Mouse (Mus musculus): ENCODE results near the gene Brca1. TPM values are rescaled to one million over a fixed set of nuclear protein-coding genes. Genes with fewer than 3 reads are reported as not detected.

Brca1 gene
- polyA plus RNA-seq, 1 experiment from 2014 or later: 10.5 TPM

DNA sequence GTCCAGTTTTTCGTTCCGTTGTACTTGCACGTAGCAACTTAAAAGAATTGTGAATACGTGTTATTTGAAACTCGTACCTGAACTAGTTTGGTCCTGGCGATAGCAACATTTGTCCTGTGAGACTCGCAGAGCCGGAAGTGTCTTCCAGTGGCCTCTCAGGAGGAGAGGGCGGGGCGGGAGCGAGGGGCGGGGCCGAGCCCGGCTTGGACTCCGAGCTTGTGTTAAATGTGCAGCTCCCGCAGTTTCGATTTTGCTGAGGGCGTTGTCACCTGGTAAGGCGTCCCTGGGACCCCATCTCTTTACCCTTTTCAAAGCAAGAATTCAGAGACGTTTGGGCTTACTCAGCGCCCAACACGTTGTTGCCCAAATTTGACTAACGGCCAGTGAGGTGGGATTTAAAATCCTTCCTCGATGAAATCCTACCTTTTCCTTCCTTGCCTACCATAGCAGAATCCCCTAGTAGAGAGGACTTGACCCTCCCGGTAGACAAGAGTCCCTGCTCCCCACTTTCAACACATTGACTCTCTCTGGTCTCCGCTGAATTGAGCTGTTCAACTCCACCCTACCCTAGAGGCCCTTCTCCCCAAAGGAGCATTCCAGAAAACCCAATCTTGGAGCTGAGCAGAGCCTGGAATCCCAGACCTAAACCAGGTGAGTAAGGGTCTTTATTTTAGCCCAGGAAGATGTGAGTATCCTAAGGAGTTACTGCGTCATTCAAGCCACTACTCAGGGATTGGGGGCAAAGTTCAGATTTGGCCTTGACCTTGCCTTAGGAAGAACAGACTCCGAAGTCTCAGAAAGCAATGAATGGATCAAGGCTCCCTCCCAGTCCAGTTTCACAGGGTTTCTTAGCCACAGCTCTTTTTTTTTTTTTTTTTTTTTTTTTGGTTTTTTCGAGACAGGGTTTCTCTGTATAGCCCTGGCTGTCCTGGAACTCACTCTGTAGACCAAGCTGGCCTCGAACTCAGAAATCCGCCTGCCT, 30.6 kb upstream of the Brca1 start, which contains the start of gene Tmem106a:
Gene Tmem106a (plus strand): TSS at position 189 of the 982 bp plus-strand sequence.
- H3K27me3 ChIP-seq (ENCODE audit: control insufficient read depth, insufficient read depth, low read depth, low read length): no peaks in the 10 kb centered on the region
- peak; percentile 92 for ATAC-seq (ENCODE audit: low read depth)
- WGBS (ENCODE audit: insufficient replicate concordance): 12% methylated on average over 30 of the region's 31 CpGs
- peak within 1 kb of the TSS; percentile 55 for H3K9ac ChIP-seq (ENCODE audit: low read depth, low read length)
- peaks cover 22% of the 10 kb centered on the region for H3K36me3 ChIP-seq (ENCODE audit: control insufficient read depth, insufficient read depth)
- H3K4me1 ChIP-seq (ENCODE audit: control insufficient read depth, low read depth, low read length): peaks cover 6% of the 10 kb centered on the region
- H3K27ac ChIP-seq (ENCODE audit: low read length): peak within 1 kb of the TSS; percentile 18; the same call in 1 of the 2 replicates
- peak within 1 kb of the TSS; percentile 66 for H3K4me2 ChIP-seq (ENCODE audit: low read depth, low read length)
- peak within 1 kb of the TSS; percentile 65 for H3K4me3 ChIP-seq (ENCODE audit: low read depth, low read length)
- no peaks in the 10 kb centered on the region for H3K9me3 ChIP-seq (replicated peaks; ENCODE audit: control insufficient read depth, low read length)

DNA sequence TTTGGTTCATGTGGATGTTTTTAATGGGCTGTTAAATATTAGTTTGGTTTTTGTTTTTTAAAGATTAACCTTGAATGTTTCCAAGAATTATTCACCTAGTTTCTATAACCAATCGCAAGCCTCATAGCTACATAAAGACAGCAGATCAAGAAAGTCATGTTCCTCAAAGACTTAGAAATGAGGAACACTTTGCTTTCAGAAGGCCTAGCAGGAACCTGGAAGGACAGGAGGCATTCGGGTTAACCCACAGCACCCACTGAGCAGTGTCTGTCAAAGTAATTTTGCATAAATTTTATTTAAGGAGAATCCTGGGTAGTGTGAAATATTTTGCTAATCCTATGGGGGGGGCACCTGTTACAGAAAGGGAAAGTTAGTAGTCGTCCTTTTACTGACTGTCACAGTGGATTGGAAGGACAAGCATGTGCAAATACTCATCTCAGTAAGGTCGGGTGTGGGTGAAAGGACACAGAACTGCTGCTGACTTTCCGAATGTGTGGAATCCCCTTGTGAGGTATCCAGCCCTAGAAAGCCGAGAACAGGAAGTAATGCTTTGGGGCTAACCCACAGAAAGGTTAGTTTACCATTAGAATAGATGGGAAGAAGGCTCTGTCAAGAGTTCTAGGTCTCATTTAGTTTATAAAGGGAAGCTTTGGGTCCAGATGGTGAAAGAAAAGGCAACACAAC, 29.5 kb upstream of the Brca1 start:
- no peaks in the 10 kb centered on the region for H3K27me3 ChIP-seq (ENCODE audit: control insufficient read depth, insufficient read depth, low read depth, low read length)
- H3K27ac ChIP-seq (ENCODE audit: low read length): 0 out of 2 replicates have a peak overlapping the region, but pooled peaks have one; percentile 18
- no peak overlapping the region for H3K4me3 ChIP-seq (ENCODE audit: low read depth, low read length)
- H3K9me3 ChIP-seq (replicated peaks; ENCODE audit: control insufficient read depth, low read length): no peaks in the 10 kb centered on the region
- no peak overlapping the region for H3K9ac ChIP-seq (ENCODE audit: low read depth, low read length)
- ATAC-seq (ENCODE audit: low read depth): no peak
- H3K4me2 ChIP-seq (ENCODE audit: low read depth, low read length): no peak overlapping the region
- 49% methylated on average over 6 of the region's 6 CpGs for WGBS (ENCODE audit: insufficient replicate concordance)
- peaks cover 6% of the 10 kb centered on the region for H3K4me1 ChIP-seq (ENCODE audit: control insufficient read depth, low read depth, low read length)
- peaks cover 33% of the 10 kb centered on the region for H3K36me3 ChIP-seq (ENCODE audit: control insufficient read depth, insufficient read depth)

GRCm38 (mm10) chr11:101576116-101576515, 24.4 kb upstream of the Brca1 start:
- WGBS (ENCODE audit: insufficient replicate concordance): 80% methylated on average over 6 of the region's 6 CpGs
- H3K36me3 ChIP-seq (ENCODE audit: control insufficient read depth, insufficient read depth): peaks cover 76% of the 10 kb centered on the region
- H3K4me1 ChIP-seq (ENCODE audit: control insufficient read depth, low read depth, low read length): no peaks in the 10 kb centered on the region

GRCm38 (mm10) chr11:101568421-101568820, 16.7 kb upstream of the Brca1 start:
- ATAC-seq (ENCODE audit: low read depth): no peak
- Histone ChIP-seq H3K27me3 (ENCODE audit: control insufficient read depth, insufficient read depth, low read depth, low read length) (no peaks in the 10 kb centered on the region), H3K9ac (ENCODE audit: low read depth, low read length) (no peak overlapping the region), H3K36me3 (ENCODE audit: control insufficient read depth, insufficient read depth) (peaks cover 87% of the 10 kb centered on the region), H3K4me2 (ENCODE audit: low read depth, low read length) (no peak overlapping the region), H3K9me3 (replicated peaks; ENCODE audit: control insufficient read depth, low read length) (no peaks in the 10 kb centered on the region), H3K4me3 (ENCODE audit: low read depth, low read length) (no peak overlapping the region), H3K27ac (ENCODE audit: low read length) (no peak overlapping the region), H3K4me1 (ENCODE audit: control insufficient read depth, low read depth, low read length) (no peaks in the 10 kb centered on the region)
- WGBS (ENCODE audit: insufficient replicate concordance): 87% methylated on average over 3 of the region's 3 CpGs

More at GRCm38 (mm10) chr11:101576116-101576515, 24.4 kb upstream of the Brca1 start:
- H3K9me3 ChIP-seq (replicated peaks; ENCODE audit: control insufficient read depth, low read length): no peaks in the 10 kb centered on the region
- no peak for ATAC-seq (ENCODE audit: low read depth)
- H3K9ac ChIP-seq (ENCODE audit: low read depth, low read length): no peak overlapping the region
- H3K27ac ChIP-seq (ENCODE audit: low read length): no peak overlapping the region
- H3K4me3 ChIP-seq (ENCODE audit: low read depth, low read length): no peak overlapping the region
- no peak overlapping the region for H3K4me2 ChIP-seq (ENCODE audit: low read depth, low read length)
- no peaks in the 10 kb centered on the region for H3K27me3 ChIP-seq (ENCODE audit: control insufficient read depth, insufficient read depth, low read depth, low read length)

GRCm38 (mm10) chr11:101562391-101562790, 10.6 kb upstream of the Brca1 start:
- Histone ChIP-seq H3K9me3 (replicated peaks; ENCODE audit: control insufficient read depth, low read length) (no peaks in the 10 kb centered on the region), H3K4me2 (ENCODE audit: low read depth, low read length) (no peak overlapping the region), H3K27me3 (ENCODE audit: control insufficient read depth, insufficient read depth, low read depth, low read length) (no peaks in the 10 kb centered on the region), H3K36me3 (ENCODE audit: control insufficient read depth, insufficient read depth) (peaks cover 63% of the 10 kb centered on the region), H3K4me3 (ENCODE audit: low read depth, low read length) (no peak overlapping the region), H3K27ac (ENCODE audit: low read length) (no peak overlapping the region), H3K9ac (ENCODE audit: low read depth, low read length) (no peak overlapping the region), H3K4me1 (ENCODE audit: control insufficient read depth, low read depth, low read length) (peaks cover 2% of the 10 kb centered on the region; the same call in 1 of the 2 replicates)
- 0 out of 2 replicates have a peak, but pooled peaks have one; percentile 30 for ATAC-seq (ENCODE audit: low read depth)
- 16% methylated on average over 5 of the region's 5 CpGs for WGBS (ENCODE audit: insufficient replicate concordance)

DNA sequence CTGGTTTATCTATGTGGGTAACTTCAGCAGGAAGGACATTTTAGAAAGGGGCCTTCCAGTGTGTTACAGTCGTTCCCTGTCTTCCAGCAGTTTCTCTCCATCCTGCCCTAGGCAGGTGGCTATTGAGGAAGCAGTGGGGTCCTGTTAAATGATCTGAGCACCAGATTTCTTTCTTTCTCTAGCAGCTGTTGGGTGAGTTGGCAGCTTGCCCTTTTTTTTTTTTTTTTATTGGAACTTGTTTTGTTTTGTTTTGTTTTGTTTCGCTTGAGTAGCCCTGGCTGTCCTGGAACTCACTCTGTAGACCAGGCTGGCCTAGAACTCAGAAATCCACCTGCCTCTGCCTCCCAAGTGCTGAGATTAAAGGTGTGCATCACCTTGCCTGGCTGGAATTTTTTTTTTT, 5.2 kb upstream of the Brca1 start:
- H3K9me3 ChIP-seq (replicated peaks; ENCODE audit: control insufficient read depth, low read length): no peaks in the 10 kb centered on the region
- H3K4me3 ChIP-seq (ENCODE audit: low read depth, low read length): no peak overlapping the region
- H3K4me1 ChIP-seq (ENCODE audit: control insufficient read depth, low read depth, low read length): peaks cover 7% of the 10 kb centered on the region
- peaks cover 23% of the 10 kb centered on the region for H3K36me3 ChIP-seq (ENCODE audit: control insufficient read depth, insufficient read depth)
- no peaks in the 10 kb centered on the region for H3K27me3 ChIP-seq (ENCODE audit: control insufficient read depth, insufficient read depth, low read depth, low read length)
- ATAC-seq (ENCODE audit: low read depth): no peak
- H3K9ac ChIP-seq (ENCODE audit: low read depth, low read length): no peak overlapping the region
- peak overlapping the region; percentile 58 for H3K27ac ChIP-seq (ENCODE audit: low read length)
- peak overlapping the region; percentile 31; the same call in 1 of the 2 replicates for H3K4me2 ChIP-seq (ENCODE audit: low read depth, low read length)
- WGBS (ENCODE audit: insufficient replicate concordance): 69% methylated on average over 2 of the region's 2 CpGs

GRCm38 (mm10) chr11:101556541-101556940, 4.8 kb upstream of the Brca1 start:
- 80% methylated on average over 7 of the region's 7 CpGs for WGBS (ENCODE audit: insufficient replicate concordance)

DNA sequence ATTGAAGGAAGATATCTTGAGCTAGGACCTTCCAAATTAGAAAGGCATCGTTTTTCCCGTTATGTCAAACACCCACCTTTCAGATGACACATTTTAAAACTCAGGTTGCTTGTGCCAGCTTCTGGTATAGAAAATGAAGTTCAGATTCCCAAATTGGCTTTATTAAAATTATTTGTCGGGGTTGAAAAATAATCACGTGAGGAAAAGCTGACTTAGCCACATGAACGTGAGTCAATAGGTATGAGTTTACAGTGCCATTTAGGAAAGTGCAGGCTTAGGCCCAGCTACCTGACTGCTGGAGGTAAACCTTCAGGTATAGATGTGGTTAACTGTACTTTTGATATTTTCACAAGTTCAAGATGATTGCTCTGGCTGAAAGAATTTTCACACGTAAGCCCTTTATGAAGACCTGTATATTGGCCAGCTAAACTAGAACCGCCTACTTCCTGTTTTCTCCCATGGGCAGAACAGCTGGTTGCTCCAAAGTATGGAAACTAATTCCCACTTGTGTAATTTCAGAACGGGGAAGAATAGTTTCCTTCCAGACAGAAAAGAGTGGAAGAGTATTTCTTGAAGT, 1.7 kb upstream of the Brca1 start:
- H3K9ac ChIP-seq (ENCODE audit: low read depth, low read length): peak overlapping the region; percentile 92
- no peaks in the 10 kb centered on the region for H3K27me3 ChIP-seq (ENCODE audit: control insufficient read depth, insufficient read depth, low read depth, low read length)
- H3K4me2 ChIP-seq (ENCODE audit: low read depth, low read length): peak overlapping the region; percentile 77
- H3K36me3 ChIP-seq (ENCODE audit: control insufficient read depth, insufficient read depth): peaks cover 5% of the 10 kb centered on the region
- H3K9me3 ChIP-seq (replicated peaks; ENCODE audit: control insufficient read depth, low read length): no peaks in the 10 kb centered on the region
- peak overlapping the region; percentile 93 for H3K27ac ChIP-seq (ENCODE audit: low read length)
- 3% methylated on average over 8 of the region's 8 CpGs for WGBS (ENCODE audit: insufficient replicate concordance)
- peaks cover 16% of the 10 kb centered on the region for H3K4me1 ChIP-seq (ENCODE audit: control insufficient read depth, low read depth, low read length)
- H3K4me3 ChIP-seq (ENCODE audit: low read depth, low read length): peak overlapping the region; percentile 85
- ATAC-seq (ENCODE audit: low read depth): no peak

More at GRCm38 (mm10) chr11:101556541-101556940, 4.8 kb upstream of the Brca1 start:
- Histone ChIP-seq H3K4me3 (ENCODE audit: low read depth, low read length) (no peak overlapping the region), H3K27me3 (ENCODE audit: control insufficient read depth, insufficient read depth, low read depth, low read length) (no peaks in the 10 kb centered on the region), H3K9me3 (replicated peaks; ENCODE audit: control insufficient read depth, low read length) (no peaks in the 10 kb centered on the region), H3K4me1 (ENCODE audit: control insufficient read depth, low read depth, low read length) (peaks cover 7% of the 10 kb centered on the region), H3K4me2 (ENCODE audit: low read depth, low read length) (peak overlapping the region; percentile 31; the same call in 1 of the 2 replicates), H3K36me3 (ENCODE audit: control insufficient read depth, insufficient read depth) (peaks cover 21% of the 10 kb centered on the region), H3K9ac (ENCODE audit: low read depth, low read length) (no peak overlapping the region), H3K27ac (ENCODE audit: low read length) (peak overlapping the region; percentile 58)
- no peak for ATAC-seq (ENCODE audit: low read depth)

Measured in liver, embryonic 16.5 days (tissue).